Mouse (Mus musculus): ENCODE data around the gene Rilpl1.

GRCm38 (mm10) chr5:124500573-124500972 lies 30.6 kb downstream of the Rilpl1 start:
- TF ChIP-seq ZC3H11A (IDR thresholded peaks at IDR 0.05; ENCODE audit: borderline replicate concordance, low read depth, low read length) (no peak), HCFC1 (IDR thresholded peaks at IDR 0.05; ENCODE audit: borderline replicate concordance, insufficient read depth, low read length) (no peak), ZNF384 (IDR thresholded peaks at IDR 0.05; ENCODE audit: low read depth, low read length) (no peak), CHD2 (IDR thresholded peaks at IDR 0.05; ENCODE audit: low read depth, low read length) (no peak)
